Mouse (Mus musculus) heart, embryonic 11.5 days (tissue): ENCODE results near the gene Necab3. TPM values are rescaled to one million over a fixed set of nuclear protein-coding genes. Genes with fewer than 3 reads are reported as not detected.

ENCODE experiments used
- ATAC-seq: fragments of 200-750 bp; cut with Nextera tagmentation; replicated peaks from 2 replicates; pipeline ENCODE4 v1.8.0; 2017; ENCODE audit warnings: moderate library complexity; ENCODE audit not compliant: insufficient number of reproducible peaks, low FRiP score, low TSS enrichment
- H3K27ac ChIP-seq: fragments of 300-500 bp; sonication (generic); 2 replicates; pipeline ENCODE4 v1.5.1; 2014; ENCODE audit warnings: mild to moderate bottlenecking, low read depth, low read length
- H3K27me3 ChIP-seq: fragments of 300-500 bp; sonication (generic); 2 replicates; pipeline ENCODE4 v1.6.1; 2014; ENCODE audit warnings: mild to moderate bottlenecking, low read length, mixed read lengths; ENCODE audit not compliant: control insufficient read depth, insufficient read depth
- H3K36me3 ChIP-seq: fragments of 300-500 bp; sonication (generic); 2 replicates; pipeline ENCODE4 v1.6.1; 2014; ENCODE audit warnings: mild to moderate bottlenecking, low read length, moderate library complexity, mixed read lengths; ENCODE audit not compliant: control insufficient read depth, insufficient read depth
- H3K4me1 ChIP-seq: fragments of 300-500 bp; sonication (generic); 2 replicates; pipeline ENCODE4 v1.6.1; 2014; ENCODE audit warnings: low read length; ENCODE audit not compliant: control insufficient read depth, insufficient read depth
- H3K4me2 ChIP-seq: fragments of 300-500 bp; sonication (generic); 2 replicates; pipeline ENCODE4 v1.6.1; 2014; ENCODE audit warnings: mild to moderate bottlenecking, moderate library complexity
- H3K4me3 ChIP-seq: fragments of 300-500 bp; sonication (generic); 2 replicates; pipeline ENCODE4 v1.5.1; 2014; ENCODE audit warnings: low read depth, low read length
- H3K9ac ChIP-seq: fragments of 300-500 bp; sonication (generic); 2 replicates; pipeline ENCODE4 v1.6.1; 2014; ENCODE audit warnings: mild to moderate bottlenecking, low read depth, low read length, moderate library complexity
- H3K9me3 ChIP-seq: fragments of 300-500 bp; sonication (generic); replicated peaks from 2 replicates; pipeline ENCODE4 v1.6.1; 2016; ENCODE audit warnings: low read length; ENCODE audit not compliant: control insufficient read depth
- WGBS: fragments of 180-500 bp; shearing (Covaris S2); extraction: QIAGEN DNeasy Blood & Tissue Kit; methylation state at CpG from one replicate; pipeline ENCODE4 v1.1.7; 2014; ENCODE audit not compliant: insufficient replicate concordance; 5-methylcytosine and 5-hydroxymethylcytosine counted together
- polyA plus RNA-seq: library from polyadenylated mRNA; unstranded; fragments of >200 nt; fragmentation: Nextera tagmentation; extraction: Ambion mirVana; gene quantifications from 2 replicates; pipeline ENCODE4 v1.2.1, GENCODE M21; 2014

Gene Necab3
- polyA plus RNA-seq, 1 experiment from 2014 or later: 1.2 TPM

- 74% methylated on average over 5 of the region's 5 CpGs for WGBS
- Histone ChIP-seq H3K4me1 (no peaks in the 10 kb centered on the region), H3K4me3 (no peak overlapping the region), H3K4me2 (no peak overlapping the region), H3K27me3 (no peaks in the 10 kb centered on the region), H3K9ac (no peak overlapping the region), H3K27ac (no peak overlapping the region), H3K9me3 (0 out of 2 replicates have a peak, but pooled peaks cover 3% of the 10 kb centered on the region), H3K36me3 (no peaks in the 10 kb centered on the region)
- ATAC-seq: no peak
Observed at GRCm38 (mm10) chr2:154595775-154596174, 37.1 kb upstream of the Necab3 start.

- no peak overlapping the region for H3K27ac ChIP-seq
- H3K36me3 ChIP-seq: no peaks in the 10 kb centered on the region
- H3K4me3 ChIP-seq: no peak overlapping the region
- H3K9me3 ChIP-seq: 0 out of 2 replicates have a peak, but pooled peaks cover 3% of the 10 kb centered on the region
- H3K4me1 ChIP-seq: no peaks in the 10 kb centered on the region
- no peak for ATAC-seq
- WGBS: 61% methylated on average over 3 of the region's 3 CpGs
- H3K9ac ChIP-seq: no peak overlapping the region
- H3K4me2 ChIP-seq: no peak overlapping the region
- H3K27me3 ChIP-seq: no peaks in the 10 kb centered on the region
Observed at GRCm38 (mm10) chr2:154593025-154593424, 34.3 kb upstream of the Necab3 start.

GRCm38 (mm10) chr2:154591239-154591638, 32.5 kb upstream of the Necab3 start:
- Histone ChIP-seq H3K9ac (no peak overlapping the region), H3K4me2 (no peak overlapping the region), H3K27me3 (no peaks in the 10 kb centered on the region), H3K9me3 (0 out of 2 replicates have a peak, but pooled peaks cover 3% of the 10 kb centered on the region), H3K4me3 (no peak overlapping the region), H3K27ac (no peak overlapping the region), H3K4me1 (no peaks in the 10 kb centered on the region), H3K36me3 (no peaks in the 10 kb centered on the region)
- 84% methylated on average over 3 of the region's 3 CpGs for WGBS
- ATAC-seq: no peak

- Histone ChIP-seq H3K4me2 (no peak overlapping the region), H3K4me3 (no peak overlapping the region), H3K36me3 (no peaks in the 10 kb centered on the region), H3K27me3 (0 out of 2 replicates have a peak, but pooled peaks cover 2% of the 10 kb centered on the region), H3K4me1 (peaks cover 3% of the 10 kb centered on the region), H3K27ac (no peak overlapping the region), H3K9me3 (0 out of 2 replicates have a peak, but pooled peaks cover 3% of the 10 kb centered on the region), H3K9ac (no peak overlapping the region)
- 82% methylated on average over 4 of the region's 4 CpGs for WGBS
- ATAC-seq: no peak
Observed at GRCm38 (mm10) chr2:154589051-154589450, 30.4 kb upstream of the Necab3 start.

- Histone ChIP-seq H3K27me3 (0 out of 2 replicates have a peak, but pooled peaks cover 2% of the 10 kb centered on the region), H3K9ac (no peak overlapping the region), H3K27ac (no peak overlapping the region), H3K4me1 (peaks cover 6% of the 10 kb centered on the region), H3K4me2 (no peak overlapping the region), H3K36me3 (no peaks in the 10 kb centered on the region), H3K9me3 (no peaks in the 10 kb centered on the region), H3K4me3 (no peak overlapping the region)
- ATAC-seq: no peak
- WGBS: 73% methylated on average over 5 of the region's 5 CpGs
Observed at GRCm38 (mm10) chr2:154586405-154586804, 27.7 kb upstream of the Necab3 start.

GRCm38 (mm10) chr2:154584931-154585601, 26.4 kb upstream of the Necab3 start:
- 0 out of 2 replicates have a peak, but pooled peaks cover 2% of the 10 kb centered on the region for H3K27me3 ChIP-seq
- no peak for ATAC-seq
- no peak overlapping the region for H3K27ac ChIP-seq
- H3K4me1 ChIP-seq: peaks cover 6% of the 10 kb centered on the region
- H3K36me3 ChIP-seq: no peaks in the 10 kb centered on the region
- no peak overlapping the region for H3K4me2 ChIP-seq
- no peak overlapping the region for H3K9ac ChIP-seq
- H3K9me3 ChIP-seq: no peaks in the 10 kb centered on the region
- H3K4me3 ChIP-seq: no peak overlapping the region
- 66% methylated on average over 17 of the region's 17 CpGs for WGBS

- H3K27ac ChIP-seq: no peak overlapping the region
- 0 out of 2 replicates have a peak, but pooled peaks have one; percentile 41 for ATAC-seq
- WGBS: 47% methylated on average over 15 of the region's 15 CpGs
- no peak overlapping the region for H3K4me2 ChIP-seq
- H3K9ac ChIP-seq: no peak overlapping the region
- 0 out of 2 replicates have a peak, but pooled peaks cover 2% of the 10 kb centered on the region for H3K27me3 ChIP-seq
- H3K36me3 ChIP-seq: no peaks in the 10 kb centered on the region
- H3K4me3 ChIP-seq: no peak overlapping the region
- H3K9me3 ChIP-seq: no peaks in the 10 kb centered on the region
- H3K4me1 ChIP-seq: peaks cover 6% of the 10 kb centered on the region
Observed at GRCm38 (mm10) chr2:154583906-154584872, 25.5 kb upstream of the Necab3 start.

- H3K9me3 ChIP-seq: no peaks in the 10 kb centered on the region
- no peak overlapping the region for H3K4me3 ChIP-seq
- H3K27ac ChIP-seq: no peak overlapping the region
- peaks cover 6% of the 10 kb centered on the region for H3K4me1 ChIP-seq
- ATAC-seq: no peak
- H3K4me2 ChIP-seq: no peak overlapping the region
- no peaks in the 10 kb centered on the region for H3K36me3 ChIP-seq
- no peak overlapping the region for H3K9ac ChIP-seq
- WGBS: 97% methylated on average over 1 of the region's 1 CpGs
- 0 out of 2 replicates have a peak, but pooled peaks cover 2% of the 10 kb centered on the region for H3K27me3 ChIP-seq
Observed at GRCm38 (mm10) chr2:154581421-154581820, 22.7 kb upstream of the Necab3 start.
